Mouse (Mus musculus): ENCODE results near the gene Dok3. TPM values are rescaled to one million over a fixed set of nuclear protein-coding genes. Genes with fewer than 3 reads are reported as not detected.

Gene Dok3
- polyA plus RNA-seq, 1 experiment = 0.83 TPM

DNA sequence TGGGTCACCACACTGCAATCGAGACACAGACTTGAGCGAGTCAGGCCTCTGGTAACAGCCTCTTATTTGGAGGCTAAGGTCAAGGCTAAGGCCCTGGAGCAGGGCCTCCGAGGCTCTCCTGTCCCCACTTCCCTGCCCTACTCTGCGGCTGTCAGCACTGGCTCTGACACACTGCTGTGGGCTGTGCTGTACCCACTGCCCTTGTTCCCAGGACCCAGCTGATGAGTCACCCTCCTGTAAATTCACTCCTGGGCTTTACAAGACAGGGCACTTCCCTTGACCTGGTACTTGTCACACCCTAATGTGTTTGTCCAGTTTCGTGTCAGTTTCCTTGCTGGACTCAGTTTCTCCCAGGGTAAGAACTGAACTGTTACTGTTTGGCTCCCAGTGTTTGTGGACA lies 19.3 kb upstream of the Dok3 start:
- Histone ChIP-seq H3ac (ENCODE audit: control insufficient read depth, insufficient read length, low read depth) (no peak overlapping the region), H3K36me3 (ENCODE audit: control insufficient read depth, insufficient read depth) (peaks cover 37% of the 10 kb centered on the region), H3K79me3 (ENCODE audit: low read depth) (no peaks in the 10 kb centered on the region), H3K79me2 (ENCODE audit: control insufficient read depth, insufficient read depth) (no peaks in the 10 kb centered on the region), H3K27me3 (ENCODE audit: control insufficient read depth, insufficient read depth, insufficient read length) (no peaks in the 10 kb centered on the region), H3K4me3 (ENCODE audit: insufficient read depth, poor library complexity, severe bottlenecking) (no peak overlapping the region)
- TF ChIP-seq CEBPB (IDR thresholded peaks at IDR 0.05; ENCODE audit: low read depth) = no peak
- TF ChIP-seq CTCF (IDR thresholded peaks at IDR 0.05; ENCODE audit: control insufficient read depth, insufficient read depth, insufficient read length) = no peak
- TF ChIP-seq USF1 (IDR thresholded peaks at IDR 0.05; ENCODE audit: low read depth) = no peak

GRCm38 (mm10) chr13:55547916-55548315 lies 18.8 kb upstream of the Dok3 start:
- Histone ChIP-seq H3K36me3 (ENCODE audit: control insufficient read depth, insufficient read depth) (peaks cover 42% of the 10 kb centered on the region), H3ac (ENCODE audit: control insufficient read depth, insufficient read length, low read depth) (no peak overlapping the region), H3K4me3 (ENCODE audit: insufficient read depth, poor library complexity, severe bottlenecking) (no peak overlapping the region), H3K27me3 (ENCODE audit: control insufficient read depth, insufficient read depth, insufficient read length) (no peaks in the 10 kb centered on the region), H3K79me2 (ENCODE audit: control insufficient read depth, insufficient read depth) (no peaks in the 10 kb centered on the region), H3K79me3 (ENCODE audit: low read depth) (no peaks in the 10 kb centered on the region)
- no peak for TF ChIP-seq CEBPB (IDR thresholded peaks at IDR 0.05; ENCODE audit: low read depth)
- no peak for TF ChIP-seq MAX (IDR thresholded peaks at IDR 0.05)
- TF ChIP-seq MYOD1 (IDR thresholded peaks at IDR 0.05; ENCODE audit: control insufficient read depth, insufficient read length, low read depth) = no peak
- TF ChIP-seq USF1 (IDR thresholded peaks at IDR 0.05; ENCODE audit: low read depth) = no peak
- no peak for TF ChIP-seq CTCF (IDR thresholded peaks at IDR 0.05; ENCODE audit: control insufficient read depth, insufficient read depth, insufficient read length)
- TF ChIP-seq FOSL1 (IDR thresholded peaks at IDR 0.05; ENCODE audit: insufficient read depth, low read length, poor library complexity, severe bottlenecking) = no peak
- no peak for TF ChIP-seq MYOG (IDR thresholded peaks at IDR 0.05; ENCODE audit: control insufficient read depth, extremely low read depth, insufficient read length)

- no peaks in the 10 kb centered on the region for H3K27me3 ChIP-seq (ENCODE audit: control insufficient read depth, insufficient read depth, insufficient read length)
- H3K4me3 ChIP-seq (ENCODE audit: insufficient read depth, poor library complexity, severe bottlenecking) = no peak overlapping the region
- TF ChIP-seq MAX (IDR thresholded peaks at IDR 0.05) (no peak), MYOD1 (IDR thresholded peaks at IDR 0.05; ENCODE audit: control insufficient read depth, insufficient read length, low read depth) (no peak), CEBPB (IDR thresholded peaks at IDR 0.05; ENCODE audit: low read depth) (no peak), CTCF (IDR thresholded peaks at IDR 0.05; ENCODE audit: control insufficient read depth, insufficient read depth, insufficient read length) (no peak)
- no peaks in the 10 kb centered on the region for H3K79me2 ChIP-seq (ENCODE audit: control insufficient read depth, insufficient read depth)
- H3K36me3 ChIP-seq (ENCODE audit: control insufficient read depth, insufficient read depth) = peaks cover 66% of the 10 kb centered on the region
- H3K79me3 ChIP-seq (ENCODE audit: low read depth) = no peaks in the 10 kb centered on the region
- no peak overlapping the region for H3ac ChIP-seq (ENCODE audit: control insufficient read depth, insufficient read length, low read depth)
Observed at GRCm38 (mm10) chr13:55544792-55545191, 15.7 kb upstream of the Dok3 start.

DNA sequence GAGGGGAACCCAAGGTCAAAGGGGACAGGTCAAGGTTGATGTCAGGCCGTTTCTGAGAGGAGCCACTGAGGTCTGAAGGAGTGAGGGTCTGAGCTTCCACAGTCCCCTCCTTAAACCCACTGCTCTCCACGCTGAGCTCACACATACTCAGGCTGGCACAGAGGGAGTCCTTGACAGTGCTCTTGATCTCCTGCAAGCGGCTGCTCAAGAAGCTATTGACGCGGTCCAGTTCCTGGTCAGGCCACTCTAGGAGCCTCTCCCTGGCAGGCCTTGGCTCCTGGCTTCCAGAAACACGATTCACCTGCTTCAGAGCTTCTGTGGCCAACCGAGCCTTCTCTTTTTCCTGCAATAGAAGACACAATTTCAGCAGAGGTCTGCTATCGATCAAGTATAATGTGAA lies 14.4 kb upstream of the Dok3 start:
- TF ChIP-seq MYOG (IDR thresholded peaks at IDR 0.05; ENCODE audit: control insufficient read depth, extremely low read depth, insufficient read length) (no peak), FOSL1 (IDR thresholded peaks at IDR 0.05; ENCODE audit: insufficient read depth, low read length, poor library complexity, severe bottlenecking) (no peak), CTCF (IDR thresholded peaks at IDR 0.05; ENCODE audit: control insufficient read depth, insufficient read depth, insufficient read length) (no peak), MYOD1 (IDR thresholded peaks at IDR 0.05; ENCODE audit: control insufficient read depth, insufficient read length, low read depth) (no peak), USF1 (IDR thresholded peaks at IDR 0.05; ENCODE audit: low read depth) (no peak), CEBPB (IDR thresholded peaks at IDR 0.05; ENCODE audit: low read depth) (no peak), MAX (IDR thresholded peaks at IDR 0.05) (no peak)

GRCm38 (mm10) chr13:55542891-55543290 lies 13.8 kb upstream of the Dok3 start:
- Histone ChIP-seq H3K4me3 (ENCODE audit: insufficient read depth, poor library complexity, severe bottlenecking) (no peak overlapping the region), H3ac (ENCODE audit: control insufficient read depth, insufficient read length, low read depth) (no peak overlapping the region), H3K36me3 (ENCODE audit: control insufficient read depth, insufficient read depth) (peaks cover 74% of the 10 kb centered on the region), H3K79me3 (ENCODE audit: low read depth) (no peaks in the 10 kb centered on the region), H3K79me2 (ENCODE audit: control insufficient read depth, insufficient read depth) (no peaks in the 10 kb centered on the region), H3K27me3 (ENCODE audit: control insufficient read depth, insufficient read depth, insufficient read length) (no peaks in the 10 kb centered on the region)
- TF ChIP-seq CEBPB (IDR thresholded peaks at IDR 0.05; ENCODE audit: low read depth) (no peak), FOSL1 (IDR thresholded peaks at IDR 0.05; ENCODE audit: insufficient read depth, low read length, poor library complexity, severe bottlenecking) (no peak), MAX (IDR thresholded peaks at IDR 0.05) (no peak), MYOG (IDR thresholded peaks at IDR 0.05; ENCODE audit: control insufficient read depth, extremely low read depth, insufficient read length) (no peak), USF1 (IDR thresholded peaks at IDR 0.05; ENCODE audit: low read depth) (no peak), CTCF (IDR thresholded peaks at IDR 0.05; ENCODE audit: control insufficient read depth, insufficient read depth, insufficient read length) (no peak), MYOD1 (IDR thresholded peaks at IDR 0.05; ENCODE audit: control insufficient read depth, insufficient read length, low read depth) (no peak)

More for the DNA sequence above, 14.4 kb upstream of the Dok3 start:
- H3ac ChIP-seq (ENCODE audit: control insufficient read depth, insufficient read length, low read depth) = no peak overlapping the region
- H3K27me3 ChIP-seq (ENCODE audit: control insufficient read depth, insufficient read depth, insufficient read length) = no peaks in the 10 kb centered on the region
- H3K36me3 ChIP-seq (ENCODE audit: control insufficient read depth, insufficient read depth) = peaks cover 72% of the 10 kb centered on the region
- H3K79me3 ChIP-seq (ENCODE audit: low read depth) = no peaks in the 10 kb centered on the region
- H3K79me2 ChIP-seq (ENCODE audit: control insufficient read depth, insufficient read depth) = no peaks in the 10 kb centered on the region
- H3K4me3 ChIP-seq (ENCODE audit: insufficient read depth, poor library complexity, severe bottlenecking) = no peak overlapping the region

DNA sequence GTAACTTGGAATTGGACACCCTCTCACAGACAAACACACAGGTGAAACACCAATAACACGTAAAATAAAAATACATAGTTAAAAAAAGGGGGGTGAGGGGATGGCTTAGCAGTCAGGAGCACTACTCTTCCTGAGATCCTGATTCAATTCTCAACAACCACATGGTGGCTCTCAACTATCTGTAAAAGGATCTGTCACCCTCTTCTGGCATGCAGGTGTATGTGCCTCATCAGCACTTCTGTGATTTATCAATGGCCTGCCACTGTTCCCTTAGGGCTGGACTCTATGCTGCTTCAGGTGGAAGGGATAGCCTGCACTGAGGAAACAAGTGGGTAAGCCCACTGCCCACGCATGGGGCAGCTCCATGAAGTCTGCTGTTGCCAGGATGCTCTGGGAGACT lies 11.8 kb upstream of the Dok3 start:
- H3K4me3 ChIP-seq (ENCODE audit: insufficient read depth, poor library complexity, severe bottlenecking) = no peak overlapping the region
- H3K79me3 ChIP-seq (ENCODE audit: low read depth) = peaks cover 1% of the 10 kb centered on the region
- no peaks in the 10 kb centered on the region for H3K27me3 ChIP-seq (ENCODE audit: control insufficient read depth, insufficient read depth, insufficient read length)
- peaks cover 3% of the 10 kb centered on the region for H3K79me2 ChIP-seq (ENCODE audit: control insufficient read depth, insufficient read depth)
- H3ac ChIP-seq (ENCODE audit: control insufficient read depth, insufficient read length, low read depth) = no peak overlapping the region
- no peak for TF ChIP-seq FOSL1 (IDR thresholded peaks at IDR 0.05; ENCODE audit: insufficient read depth, low read length, poor library complexity, severe bottlenecking)
- no peak for TF ChIP-seq MAX (IDR thresholded peaks at IDR 0.05)
- no peak for TF ChIP-seq USF1 (IDR thresholded peaks at IDR 0.05; ENCODE audit: low read depth)
- TF ChIP-seq MYOD1 (IDR thresholded peaks at IDR 0.05; ENCODE audit: control insufficient read depth, insufficient read length, low read depth) = no peak
- TF ChIP-seq CTCF (IDR thresholded peaks at IDR 0.05; ENCODE audit: control insufficient read depth, insufficient read depth, insufficient read length) = no peak
- no peak for TF ChIP-seq MYOG (IDR thresholded peaks at IDR 0.05; ENCODE audit: control insufficient read depth, extremely low read depth, insufficient read length)
- TF ChIP-seq CEBPB (IDR thresholded peaks at IDR 0.05; ENCODE audit: low read depth) = no peak
- H3K36me3 ChIP-seq (ENCODE audit: control insufficient read depth, insufficient read depth) = peaks cover 66% of the 10 kb centered on the region

All from C2C12 (cell line).